Mouse (Mus musculus): ENCODE measurements at regions not wholly inside any gene's neighbourhood (a gene's known extent, or its start where the extent isn't known, plus 50 kb on each side); places are given as distances from the start of the nearest gene placed in this dataset.

GRCm38 (mm10) chr3:34371418-34371817, 278.8 kb upstream of the Sox2 start:
- DNase-seq, result no peak

DNA sequence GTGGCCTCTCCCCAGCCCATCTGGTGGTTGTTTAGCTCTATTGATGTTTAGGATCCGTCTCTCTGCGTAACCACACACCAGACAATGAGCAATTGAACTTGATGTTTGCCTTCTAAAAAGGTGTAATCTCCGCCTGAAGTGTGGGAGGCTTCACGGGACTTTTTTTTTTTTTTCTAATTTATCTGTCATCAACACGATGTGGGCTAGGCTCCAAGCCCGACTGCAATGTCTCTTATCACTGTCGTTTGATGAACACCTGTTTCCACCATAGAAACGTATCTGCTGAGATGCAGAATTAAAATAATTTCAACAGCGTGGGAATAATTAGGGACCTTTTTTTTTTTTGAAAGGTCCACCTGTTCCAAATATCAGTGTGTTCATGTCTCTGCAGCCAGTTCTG, 257.0 kb upstream of the Dnajc19 start:
- no peak for DNase-seq

GRCm38 (mm10) chr3:34333555-34333954, 252.4 kb upstream of the Dnajc19 start:
- DNase-seq, result no peak

DNA sequence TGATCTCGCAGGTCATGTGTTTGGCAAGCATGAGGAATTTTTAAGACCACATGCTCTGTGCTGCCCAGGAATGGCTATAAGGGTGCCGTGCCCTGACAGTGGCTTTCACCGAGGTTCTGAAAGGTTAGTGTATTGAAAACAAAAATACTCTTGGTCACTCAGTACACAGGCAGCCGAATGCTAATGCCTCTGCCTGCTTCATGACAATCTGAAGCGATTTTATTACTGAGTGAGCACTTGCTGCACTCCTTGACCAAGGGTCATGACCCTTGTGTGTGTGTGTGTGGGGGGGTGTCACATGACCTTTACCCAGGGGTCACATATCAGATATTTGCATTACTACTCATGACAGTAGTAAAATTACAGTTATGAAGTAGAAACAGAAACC, 250.8 kb upstream of the Dnajc19 start:
- no peak for DNase-seq

GRCm38 (mm10) chr3:34330970-34331888, 250.1 kb upstream of the Dnajc19 start:
- DNase-seq, result no peak

GRCm38 (mm10) chr3:34328865-34329264, 247.7 kb upstream of the Dnajc19 start:
- no peak for DNase-seq

DNA sequence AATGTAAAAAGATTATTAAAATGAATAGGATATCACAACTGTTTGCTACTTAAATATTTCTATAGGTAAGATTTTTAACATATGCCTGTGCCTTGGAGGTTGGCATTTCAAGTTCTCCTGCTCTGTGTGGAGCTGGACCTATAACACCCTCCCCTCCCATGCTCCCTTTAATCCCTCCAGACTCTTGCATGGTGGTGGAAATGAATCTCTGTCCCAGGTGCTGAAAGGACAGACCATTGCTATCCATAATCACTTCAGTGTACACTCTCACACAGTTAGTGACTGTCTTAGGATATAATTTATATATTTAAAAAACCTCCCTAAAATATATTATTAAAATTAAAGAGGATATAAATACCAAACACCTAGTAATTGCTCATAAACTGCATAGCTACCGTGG, 244.5 kb upstream of the Dnajc19 start:
- DNase-seq, result no peak

DNA sequence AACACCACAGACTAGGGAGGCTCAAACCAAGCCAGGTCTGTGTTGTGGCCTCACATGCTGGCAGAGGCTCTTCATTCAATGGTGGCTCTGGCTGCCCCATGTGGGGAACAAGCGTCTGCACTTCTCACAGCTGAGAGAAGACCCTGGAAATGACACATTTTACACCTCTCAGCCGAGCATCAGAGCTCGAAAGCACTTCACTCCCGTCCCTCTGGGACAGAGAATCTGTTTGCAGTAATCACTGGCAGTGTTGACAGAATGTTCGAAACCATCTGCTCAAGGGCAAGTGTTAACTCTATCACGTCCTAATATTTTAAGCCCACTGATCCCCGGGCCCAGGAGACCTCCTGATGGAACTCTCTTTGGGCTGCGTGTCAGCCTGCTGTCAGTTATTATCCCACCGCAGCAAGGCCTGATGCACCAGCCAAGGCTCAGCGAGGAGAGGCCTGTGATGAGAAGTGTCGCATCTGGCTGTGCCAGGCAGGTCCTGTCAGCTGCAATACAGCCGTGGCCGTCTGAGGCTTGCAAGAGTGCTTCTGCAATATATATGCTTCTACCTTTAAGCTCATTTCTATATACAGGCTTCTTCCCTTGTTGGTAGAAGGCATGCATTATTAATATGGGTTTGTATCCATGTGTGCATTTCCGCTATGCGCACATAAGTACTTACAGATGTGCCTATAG, 241.5 kb upstream of the Dnajc19 start:
- DNase-seq, result no peak

DNA sequence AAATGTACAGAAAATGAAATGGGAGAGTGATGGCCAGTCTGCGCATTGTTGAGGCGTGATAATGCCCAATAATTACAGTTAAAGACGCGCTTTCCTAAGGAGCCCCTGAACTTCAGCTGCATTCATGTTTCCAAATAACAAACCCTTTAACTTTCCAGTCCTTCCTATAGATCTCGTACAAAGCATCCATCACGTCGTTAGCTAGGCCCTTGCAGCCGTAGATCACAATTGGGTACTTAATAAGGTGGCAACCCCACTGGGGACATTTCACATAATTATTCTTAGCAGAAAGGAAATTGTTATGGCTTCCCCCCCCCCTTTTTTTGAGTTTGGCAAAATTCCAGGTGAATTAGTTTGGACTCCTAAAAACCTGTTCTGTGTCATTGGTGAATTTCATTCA, 233.7 kb upstream of the Dnajc19 start:
- DNase-seq, result no peak

DNA sequence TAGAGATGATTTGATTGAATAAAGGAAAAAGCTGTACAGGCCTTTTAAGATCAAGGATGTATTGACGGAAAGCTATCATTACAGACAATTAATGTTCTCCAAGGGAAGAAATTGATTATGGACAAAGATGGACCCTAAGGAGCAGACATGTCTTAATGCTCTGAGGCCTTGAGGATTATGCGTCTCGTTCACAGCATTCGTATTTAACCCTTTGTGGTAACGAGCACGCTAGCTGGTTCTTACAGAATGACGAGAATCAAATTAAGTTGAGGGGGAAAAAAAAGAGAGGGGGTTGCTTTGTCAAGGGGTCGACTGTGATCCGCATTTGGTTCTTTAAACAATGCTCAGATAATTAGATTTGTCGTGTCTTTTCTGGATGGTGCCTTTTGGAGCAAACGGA, 233.3 kb upstream of the Dnajc19 start:
- DNase-seq, result no peak

DNA sequence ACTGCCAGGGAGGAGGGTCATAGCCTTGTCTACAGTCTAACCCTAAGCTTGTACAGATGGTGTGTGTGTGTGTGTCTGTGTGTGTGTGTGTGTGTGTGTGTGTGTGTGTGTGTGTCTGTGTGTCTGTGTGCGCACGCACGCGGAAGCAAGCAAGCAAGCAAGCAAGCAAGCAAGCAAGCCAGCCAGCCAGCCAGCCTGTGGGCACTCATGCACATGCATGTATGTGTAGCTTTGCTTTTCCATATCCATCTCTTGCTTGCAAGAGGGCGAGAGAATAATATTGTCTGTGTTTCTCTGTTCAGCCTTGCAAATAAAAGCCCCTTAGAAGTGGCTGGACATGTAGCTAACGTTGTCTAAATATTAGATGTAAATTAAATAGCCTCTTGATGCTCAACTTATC, 230.8 kb upstream of the Dnajc19 start:
- no peak for DNase-seq

GRCm38 (mm10) chr3:34299637-34300036, 218.5 kb upstream of the Dnajc19 start:
- DNase-seq, result no peak

- DNase-seq, result no peak
These were observed 206.7 kb upstream of the Dnajc19 start for GRCm38 (mm10) chr3:34287836-34288235.

GRCm38 (mm10) chr3:34270154-34270553, 189.0 kb upstream of the Dnajc19 start:
- DNase-seq, result no peak

- no peak for DNase-seq
These were observed 185.3 kb upstream of the Dnajc19 start for GRCm38 (mm10) chr3:34266462-34266861.

GRCm38 (mm10) chr3:34264811-34265210, 183.7 kb upstream of the Dnajc19 start:
- no peak for DNase-seq

DNA sequence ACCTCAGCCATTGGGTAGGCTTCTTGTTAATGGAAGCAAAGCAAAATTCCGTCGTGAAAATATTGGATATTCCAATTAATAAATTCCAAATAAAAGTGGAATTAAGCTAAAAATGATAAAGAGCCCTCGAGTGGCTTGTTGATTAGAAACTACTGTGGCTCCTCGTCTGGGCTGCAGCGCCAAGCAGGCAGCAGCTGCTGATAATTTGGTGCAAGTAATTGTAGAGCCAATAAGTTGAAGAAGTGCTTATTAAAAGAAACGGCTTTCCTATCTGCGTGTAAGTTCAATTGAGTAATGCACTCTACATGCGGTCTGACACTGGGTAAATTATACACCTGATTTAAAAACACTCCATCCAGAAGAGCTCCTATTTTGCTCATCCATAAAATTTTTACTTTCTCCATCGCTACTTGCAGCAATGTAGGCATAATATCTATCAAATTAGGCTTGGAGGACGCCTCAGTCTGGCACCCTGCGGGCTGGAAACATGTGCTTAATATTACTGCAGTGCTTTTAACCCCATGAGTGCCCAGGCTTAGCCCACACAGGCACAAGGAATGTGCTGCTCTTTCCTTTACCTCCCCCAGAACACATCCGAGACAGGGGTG, 171.7 kb upstream of the Dnajc19 start:
- DNase-seq, result no peak

DNA sequence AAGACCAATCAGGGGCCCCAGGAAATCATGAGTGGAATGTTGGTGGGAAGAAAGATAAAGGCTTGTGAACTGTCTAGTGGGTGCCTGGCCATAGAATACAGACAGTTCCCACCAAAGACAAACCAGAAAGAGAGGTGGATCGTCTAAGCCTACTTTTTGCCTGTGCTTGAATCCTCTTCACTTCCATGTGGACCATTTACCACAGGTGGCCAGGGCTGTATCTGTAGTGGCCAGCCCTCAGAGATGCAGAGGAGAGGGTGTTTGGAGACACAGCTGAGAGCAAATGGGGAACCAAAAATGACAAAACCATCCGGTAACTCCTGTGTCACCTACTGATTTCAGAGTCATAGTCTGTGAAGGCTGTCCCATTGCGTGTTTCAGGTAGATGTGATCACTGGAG, 161.0 kb upstream of the Dnajc19 start:
- DNase-seq, result no peak

DNA sequence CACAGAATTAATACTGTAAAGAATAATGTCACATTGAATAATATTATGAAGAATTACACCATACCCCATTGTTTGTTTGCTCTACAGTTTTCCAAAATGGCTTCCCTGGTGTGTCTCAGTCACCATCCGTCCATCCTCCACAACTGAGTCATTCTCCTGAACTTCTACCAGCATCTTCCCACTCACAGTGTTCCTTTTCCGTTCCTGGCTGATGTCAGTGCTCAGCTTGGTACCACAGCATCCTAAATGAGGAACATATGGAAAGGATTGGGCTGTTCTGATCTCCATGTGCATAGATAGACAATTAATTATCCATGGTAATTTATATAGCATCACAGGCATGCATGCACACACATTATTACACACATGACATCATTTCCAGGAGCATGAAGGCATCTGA, 158.9 kb upstream of the Dnajc19 start:
- DNase-seq, result no peak

GRCm38 (mm10) chr3:34234391-34234790, 153.3 kb upstream of the Dnajc19 start:
- DNase-seq, result no peak

DNA sequence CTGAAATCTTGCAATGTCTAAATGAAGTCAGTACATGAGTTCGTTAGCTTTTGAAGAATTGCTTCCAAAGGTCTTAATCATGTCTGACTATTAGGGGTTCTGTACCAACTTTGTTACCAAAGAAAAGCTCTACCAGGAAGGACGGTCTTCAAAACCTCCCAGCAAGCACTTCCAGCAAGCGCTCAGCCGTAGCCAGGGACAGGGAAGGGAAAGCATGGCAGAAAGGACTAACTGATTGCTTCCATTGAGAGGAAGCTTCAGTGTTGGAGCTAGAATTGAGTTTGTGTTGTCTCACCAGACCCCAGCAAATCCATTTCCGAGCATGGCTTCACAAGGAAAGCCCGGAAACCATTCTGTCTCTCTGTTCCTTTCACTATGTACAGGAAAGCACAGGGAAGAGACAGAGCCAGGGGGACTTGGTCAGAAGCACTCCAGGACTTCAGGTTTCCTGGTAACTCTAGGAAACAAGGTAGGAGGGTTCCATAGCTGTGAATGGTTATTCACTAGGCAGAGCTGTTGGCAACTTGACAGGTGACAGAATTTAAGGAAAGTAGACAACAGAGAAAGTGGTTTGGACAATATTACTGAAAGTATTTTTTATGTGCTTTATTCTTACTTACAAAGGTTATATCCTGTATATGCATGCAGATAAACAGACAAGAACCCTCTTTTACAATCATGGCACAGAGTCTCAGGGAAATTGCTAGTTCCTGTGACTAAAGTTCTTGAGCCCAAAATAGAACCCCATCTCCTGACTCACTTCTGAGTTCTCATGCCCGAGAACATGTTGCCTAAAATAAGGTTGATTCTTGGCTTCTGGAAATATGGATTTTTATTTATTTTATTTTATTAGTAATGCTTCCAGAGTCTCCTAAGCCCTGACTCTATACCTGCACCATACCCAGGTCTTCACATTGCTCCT, 151.5 kb upstream of the Dnajc19 start:
- no peak for DNase-seq

DNA sequence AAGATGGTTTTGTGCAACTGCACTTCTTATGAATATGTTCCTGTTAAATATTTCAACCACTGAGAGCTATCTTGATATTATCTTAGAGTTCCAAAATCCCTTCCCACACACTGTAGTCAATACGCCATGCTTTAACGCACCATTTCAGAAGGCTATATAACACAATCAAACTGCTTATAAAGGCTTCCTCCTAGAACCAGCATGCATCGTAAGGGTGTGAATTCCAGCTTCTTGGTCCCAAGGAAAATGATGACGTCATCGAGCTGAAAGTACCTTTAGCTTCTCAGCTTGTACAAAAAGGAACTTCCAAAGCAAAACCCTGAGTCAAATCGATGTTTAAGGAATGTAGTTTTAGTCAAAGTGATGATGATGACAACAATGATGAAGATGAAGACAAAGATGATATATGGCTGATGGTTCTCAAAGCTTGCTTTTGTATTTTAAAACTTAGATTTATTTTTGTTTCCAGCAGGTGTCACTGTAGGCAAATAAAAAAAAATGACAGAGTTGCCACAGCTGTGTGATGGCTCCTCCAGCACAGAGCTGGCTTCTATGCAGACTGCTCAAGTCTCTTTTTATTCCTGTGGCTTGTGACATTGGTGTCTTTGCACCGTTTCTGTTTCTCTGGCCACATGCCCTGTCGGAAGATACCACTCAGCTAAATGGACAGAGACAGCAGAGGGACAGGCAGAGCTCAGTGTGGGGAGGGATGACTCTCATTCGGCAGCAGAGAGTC, 150.6 kb upstream of the Dnajc19 start:
- no peak for DNase-seq
